Mouse (Mus musculus) myocyte (in vitro differentiated cells): ENCODE measurements around the gene 4933407L21Rik.

Experiments
- CEBPB ChIP-seq: IDR thresholded peaks from 2 replicates; pipeline ENCODE4 v1.6.1; 2011; ENCODE audit warnings: mild to moderate bottlenecking, moderate library complexity; ENCODE audit not compliant: poor library complexity, insufficient read depth, severe bottlenecking
- E2F4 ChIP-seq: IDR thresholded peaks from one replicate; pipeline ENCODE4 v1.6.1; 2011; ENCODE audit warnings: mild to moderate bottlenecking, control low read depth, moderate library complexity; ENCODE audit not compliant: insufficient read depth
- MAX ChIP-seq: IDR thresholded peaks from one replicate; pipeline ENCODE4 v1.6.1; 2011; ENCODE audit warnings: low read depth, mild to moderate bottlenecking, control low read depth
- MYOD1 ChIP-seq, 3 experiments: IDR thresholded peaks; one replicate each; pipeline ENCODE4 v1.6.1; 2011; ENCODE audit warnings: control low read depth in 2 of 3, low read depth in 2 of 3, mild to moderate bottlenecking in 2 of 3, moderate library complexity in 1 of 3; ENCODE audit not compliant: insufficient read length in 2 of 3, control insufficient read depth in 1 of 3
- MYOG ChIP-seq, 3 experiments: IDR thresholded peaks; one replicate each; pipeline ENCODE4 v1.6.1; 2011; ENCODE audit warnings: control low read depth in 2 of 3, low read depth in 2 of 3, mild to moderate bottlenecking in 2 of 3; ENCODE audit not compliant: insufficient read length in 2 of 3, control insufficient read depth in 1 of 3, insufficient read depth in 1 of 3
- POLR2A ChIP-seq: IDR thresholded peaks from one replicate; pipeline ENCODE4 v1.6.1; 2011; ENCODE audit warnings: low read depth, mild to moderate bottlenecking, control low read depth, moderate library complexity; ENCODE audit not compliant: insufficient read length
- POLR2AphosphoS2 ChIP-seq: IDR thresholded peaks from one replicate; pipeline ENCODE4 v1.6.1; 2011; ENCODE audit warnings: low read depth, control low read depth; ENCODE audit not compliant: insufficient read length
- REST ChIP-seq: IDR thresholded peaks from one replicate; pipeline ENCODE4 v1.6.1; 2011; ENCODE audit warnings: mild to moderate bottlenecking, control low read depth, moderate library complexity; ENCODE audit not compliant: insufficient read depth, insufficient read length
- SRF ChIP-seq: IDR thresholded peaks from one replicate; pipeline ENCODE4 v1.6.1; 2011; ENCODE audit warnings: low read depth; ENCODE audit not compliant: control insufficient read depth, insufficient read length
- USF1 ChIP-seq: IDR thresholded peaks from one replicate; pipeline ENCODE4 v1.6.1; 2011; ENCODE audit warnings: low read depth, mild to moderate bottlenecking, control low read depth, moderate library complexity

- TF ChIP-seq CEBPB (no peak), E2F4 (no peak), POLR2A (no peak), MYOG (IDR thresholded peaks at IDR 0.05; ENCODE audit: control insufficient read depth in 1 of 3, insufficient read depth in 1 of 3, insufficient read length in 2 of 3, low read depth in 2 of 3) (no peak), SRF (no peak), MAX (no peak), POLR2AphosphoS2 (no peak), USF1 (no peak), MYOD1 (IDR thresholded peaks at IDR 0.05; ENCODE audit: control insufficient read depth in 1 of 3, insufficient read length in 2 of 3, low read depth in 2 of 3) (no peak), REST (no peak)
Observed at GRCm38 (mm10) chr1:85895391-85895837, 32.9 kb upstream of the 4933407L21Rik start.
